Mouse (Mus musculus): Measurements from ENCODE around the gene Myh9. TPM values are rescaled to one million over a fixed set of nuclear protein-coding genes. Genes with fewer than 3 reads are reported as not detected.
"Not testable (repeated sequence)": the region's sequence is repeated elsewhere in the genome, so short reads cannot be mapped to it uniquely, and the experiment has no call there.

The Myh9 gene
- total RNA-seq, 1 experiment = 152 TPM

GRCm38 (mm10) chr15:77848415-77849038, 6.6 kb upstream of the Myh9 start:
- H3K27ac ChIP-seq (ENCODE audit: insufficient read depth, low read depth, low read length, poor library complexity, severe bottlenecking) = peak overlapping the region; percentile 71

GRCm38 (mm10) chr15:77847826-77848225, 5.9 kb upstream of the Myh9 start:
- Histone ChIP-seq H3K9ac (ENCODE audit: insufficient read depth, low read depth, low read length, poor library complexity, severe bottlenecking) (no peak overlapping the region), H3K4me1 (ENCODE audit: control insufficient read depth in 2 of 2, insufficient read depth in 2 of 2, low read length in 2 of 2, poor library complexity in 1 of 2) (peaks cover 22 to 28% of the 10 kb centered on the region in 2 experiments), H3K9me3 (ENCODE audit: control insufficient read depth, insufficient read depth, low read depth, low read length) (no peaks in the 10 kb centered on the region), H3K4me3 (ENCODE audit: insufficient read depth in 1 of 2, low read depth in 1 of 2, low read length in 2 of 2, poor library complexity in 1 of 2, severe bottlenecking in 1 of 2) (no peak overlapping the region), H3K27ac (ENCODE audit: insufficient read depth, low read depth, low read length, poor library complexity, severe bottlenecking) (peak overlapping the region; percentile 71), H3K36me3 (ENCODE audit: control insufficient read depth, insufficient read depth, low read length, poor library complexity, severe bottlenecking) (no peaks in the 10 kb centered on the region)
- in situ Hi-C loops (cut with MboI; ENCODE audit: low sequenced_read_pairs in 2 of 2, unreplicated experiment in 2 of 2) = no loop called here
- TF ChIP-seq HCFC1 (IDR thresholded peaks at IDR 0.05; ENCODE audit: borderline replicate concordance, insufficient read depth, low read length) (0 out of 2 replicates have a peak, but pooled peaks have one; percentile 32), MAFK (IDR thresholded peaks at IDR 0.05; ENCODE audit: insufficient read depth, low read depth, low read length) (no peak), CHD2 (IDR thresholded peaks at IDR 0.05; ENCODE audit: low read depth, low read length) (peak; percentile 50; the same call in 1 of the 2 replicates)
- peak; percentile 89 for DNase-seq (ENCODE audit: low read depth, low spot score)

More at GRCm38 (mm10) chr15:77848415-77849038, 6.6 kb upstream of the Myh9 start:
- H3K9ac ChIP-seq (ENCODE audit: insufficient read depth, low read depth, low read length, poor library complexity, severe bottlenecking) = no peak overlapping the region; the same call in 1 of the 2 replicates
- H3K36me3 ChIP-seq (ENCODE audit: control insufficient read depth, insufficient read depth, low read length, poor library complexity, severe bottlenecking) = no peaks in the 10 kb centered on the region
- no peak for DNase-seq (ENCODE audit: low read depth, low spot score)
- H3K4me1 ChIP-seq (ENCODE audit: control insufficient read depth in 2 of 2, insufficient read depth in 2 of 2, low read length in 2 of 2, poor library complexity in 1 of 2) = peaks cover 22 to 28% of the 10 kb centered on the region in 2 experiments
- no peaks in the 10 kb centered on the region for H3K9me3 ChIP-seq (ENCODE audit: control insufficient read depth, insufficient read depth, low read depth, low read length)
- in situ Hi-C loops (cut with MboI; ENCODE audit: low sequenced_read_pairs in 2 of 2, unreplicated experiment in 2 of 2) = no loop called here
- no peak for TF ChIP-seq ZC3H11A (IDR thresholded peaks at IDR 0.05; ENCODE audit: borderline replicate concordance, low read depth, low read length)
- TF ChIP-seq ZNF384 (IDR thresholded peaks at IDR 0.05; ENCODE audit: low read depth, low read length) = no peak
- no peak for TF ChIP-seq MAFK (IDR thresholded peaks at IDR 0.05; ENCODE audit: insufficient read depth, low read depth, low read length)
- no peak for TF ChIP-seq HCFC1 (IDR thresholded peaks at IDR 0.05; ENCODE audit: borderline replicate concordance, insufficient read depth, low read length)
- TF ChIP-seq CHD2 (IDR thresholded peaks at IDR 0.05; ENCODE audit: low read depth, low read length) = no peak
- H3K4me3 ChIP-seq (ENCODE audit: insufficient read depth in 1 of 2, low read depth in 1 of 2, low read length in 2 of 2, poor library complexity in 1 of 2, severe bottlenecking in 1 of 2) = no peak overlapping the region

DNA sequence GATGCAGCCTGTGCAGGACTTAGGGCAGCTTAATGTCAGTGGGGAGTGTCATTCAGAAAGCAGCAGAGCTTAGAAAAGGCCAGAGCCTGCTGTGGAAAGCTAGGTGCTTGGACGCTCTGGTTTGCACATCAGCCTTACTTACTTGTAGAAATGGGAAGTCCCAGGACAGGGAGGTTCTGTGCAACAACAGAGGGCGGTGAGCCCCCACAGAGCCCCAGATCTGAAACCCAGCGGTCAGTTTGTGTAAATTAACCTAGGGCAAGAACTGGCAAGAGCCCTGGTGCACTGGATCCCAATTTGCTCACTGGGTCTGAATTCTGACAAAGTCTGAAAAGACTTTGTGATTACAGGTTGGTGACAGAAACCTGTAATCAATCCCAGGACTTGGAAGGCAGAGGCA, 5.1 kb upstream of the Myh9 start:
- H3K4me3 ChIP-seq (ENCODE audit: insufficient read depth in 1 of 2, low read depth in 1 of 2, low read length in 2 of 2, poor library complexity in 1 of 2, severe bottlenecking in 1 of 2) = no peak overlapping the region
- no peaks in the 10 kb centered on the region for H3K9me3 ChIP-seq (ENCODE audit: control insufficient read depth, insufficient read depth, low read depth, low read length)
- peak overlapping the region; percentile 68 for H3K27ac ChIP-seq (ENCODE audit: insufficient read depth, low read depth, low read length, poor library complexity, severe bottlenecking)
- TF ChIP-seq CHD2 (IDR thresholded peaks at IDR 0.05; ENCODE audit: low read depth, low read length) (no peak), ZC3H11A (IDR thresholded peaks at IDR 0.05; ENCODE audit: borderline replicate concordance, low read depth, low read length) (no peak), MAFK (IDR thresholded peaks at IDR 0.05; ENCODE audit: insufficient read depth, low read depth, low read length) (no peak), HCFC1 (IDR thresholded peaks at IDR 0.05; ENCODE audit: borderline replicate concordance, insufficient read depth, low read length) (no peak), ZNF384 (IDR thresholded peaks at IDR 0.05; ENCODE audit: low read depth, low read length) (no peak)
- DNase-seq (ENCODE audit: low read depth, low spot score) = no peak
- H3K9ac ChIP-seq (ENCODE audit: insufficient read depth, low read depth, low read length, poor library complexity, severe bottlenecking) = no peak overlapping the region
- peaks cover 22 to 28% of the 10 kb centered on the region in 2 experiments for H3K4me1 ChIP-seq (ENCODE audit: control insufficient read depth in 2 of 2, insufficient read depth in 2 of 2, low read length in 2 of 2, poor library complexity in 1 of 2)
- no peaks in the 10 kb centered on the region for H3K36me3 ChIP-seq (ENCODE audit: control insufficient read depth, insufficient read depth, low read length, poor library complexity, severe bottlenecking)
- in situ Hi-C loops (cut with MboI; ENCODE audit: low sequenced_read_pairs in 2 of 2, unreplicated experiment in 2 of 2) = no loop called here

DNA sequence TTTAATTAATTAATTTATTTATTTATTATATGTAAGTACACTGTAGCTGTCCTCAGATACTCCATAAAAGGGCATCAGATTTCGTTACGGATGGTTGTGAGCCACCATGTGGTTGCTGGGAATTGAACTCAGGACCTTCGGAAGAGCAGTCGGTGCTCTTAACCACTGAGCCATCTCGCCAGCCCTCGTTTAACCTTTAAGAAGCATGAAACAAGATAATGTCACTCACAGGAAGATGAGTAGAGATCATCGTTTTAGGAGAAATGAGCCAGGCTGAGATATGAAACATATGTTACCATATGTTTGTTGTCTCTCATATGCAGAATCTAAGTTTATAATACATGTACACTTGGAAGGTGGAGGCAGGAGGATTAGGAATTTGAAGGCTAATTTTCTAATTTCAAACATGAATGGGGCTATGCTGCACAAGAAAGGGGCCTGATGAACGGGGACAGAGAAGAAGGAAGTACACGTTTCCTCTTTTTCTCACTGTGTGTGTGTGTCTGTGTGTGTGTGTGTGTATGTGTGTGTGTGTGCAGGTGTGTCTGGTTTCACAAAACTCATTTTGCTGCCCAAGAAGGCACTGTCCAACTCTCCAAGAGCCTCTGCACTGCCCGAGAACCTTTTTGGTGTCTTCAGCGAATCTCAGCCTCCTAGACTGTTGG, 4.1 kb upstream of the Myh9 start:
- H3K27ac ChIP-seq (ENCODE audit: insufficient read depth, low read depth, low read length, poor library complexity, severe bottlenecking); H3K4me3 ChIP-seq (ENCODE audit: insufficient read depth in 1 of 2, low read depth in 1 of 2, low read length in 2 of 2, poor library complexity in 1 of 2, severe bottlenecking in 1 of 2); H3K9ac ChIP-seq (ENCODE audit: insufficient read depth, low read depth, low read length, poor library complexity, severe bottlenecking); in situ Hi-C loops (cut with MboI; ENCODE audit: low sequenced_read_pairs in 2 of 2, unreplicated experiment in 2 of 2); H3K9me3 ChIP-seq (ENCODE audit: control insufficient read depth, insufficient read depth, low read depth, low read length); DNase-seq (ENCODE audit: low read depth, low spot score); H3K36me3 ChIP-seq (ENCODE audit: control insufficient read depth, insufficient read depth, low read length, poor library complexity, severe bottlenecking): not testable (repeated sequence)
- H3K4me1 ChIP-seq (ENCODE audit: control insufficient read depth in 2 of 2, insufficient read depth in 2 of 2, low read length in 2 of 2, poor library complexity in 1 of 2) = peaks cover 22 to 25% of the 10 kb centered on the region in 2 experiments

Data from ES-E14 (cell line).